Mouse (Mus musculus): ENCODE results near the gene Ccdc170. TPM values are rescaled to one million over a fixed set of nuclear protein-coding genes. Genes with fewer than 3 reads are reported as not detected.
"Not testable (repeated sequence)": the region's sequence is repeated elsewhere in the genome, so short reads cannot be mapped to it uniquely, and the experiment has no call there.

Ccdc170 gene
- not detected in 2 replicates for polyA plus RNA-seq (2015; fragmentation: Nextera tagmentation; extraction: Ambion mirVana)

- H3K4me1 ChIP-seq (ENCODE audit: control insufficient read depth, low read depth, low read length) = no peaks in the 10 kb centered on the region
- no peaks in the 10 kb centered on the region for H3K9me3 ChIP-seq (replicated peaks; ENCODE audit: control insufficient read depth, low read length)
- H3K4me2 ChIP-seq (ENCODE audit: low read depth, low read length) = no peak within 1 kb of the TSS
- ATAC-seq (ENCODE audit: low read depth) = no peak
- no peak within 1 kb of the TSS for H3K9ac ChIP-seq (ENCODE audit: low read depth, low read length)
- H3K36me3 ChIP-seq (ENCODE audit: control insufficient read depth, insufficient read depth) = no peaks in the 10 kb centered on the region
- 56% methylated on average over 11 of the region's 11 CpGs for WGBS (ENCODE audit: insufficient replicate concordance)
- H3K27me3 ChIP-seq (ENCODE audit: control insufficient read depth, insufficient read depth, low read depth, low read length) = no peaks in the 10 kb centered on the region
- H3K27ac ChIP-seq (ENCODE audit: low read length) = no peak within 1 kb of the TSS
- H3K4me3 ChIP-seq (ENCODE audit: low read depth, low read length) = no peak within 1 kb of the TSS
These were observed at the start of gene Ccdc170 for GRCm38 (mm10) chr10:4482355-4482754. Ccdc170 (plus strand) TSS chr10:4482502.

GRCm38 (mm10) chr10:4432996-4433755, 49.1 kb upstream of the Ccdc170 start:
- H3K4me1 ChIP-seq (ENCODE audit: control insufficient read depth, low read depth, low read length) = peaks cover 16% of the 10 kb centered on the region
- H3K36me3 ChIP-seq (ENCODE audit: control insufficient read depth, insufficient read depth) = peaks cover 4% of the 10 kb centered on the region
- H3K27me3 ChIP-seq (ENCODE audit: control insufficient read depth, insufficient read depth, low read depth, low read length) = no peaks in the 10 kb centered on the region
- H3K9ac ChIP-seq (ENCODE audit: low read depth, low read length) = peak overlapping the region; percentile 81
- ATAC-seq (ENCODE audit: low read depth) = no peak
- H3K9me3 ChIP-seq (replicated peaks; ENCODE audit: control insufficient read depth, low read length) = no peaks in the 10 kb centered on the region
- H3K4me2 ChIP-seq (ENCODE audit: low read depth, low read length) = peak overlapping the region; percentile 58
- peak overlapping the region; percentile 93 for H3K27ac ChIP-seq (ENCODE audit: low read length)
- H3K4me3 ChIP-seq (ENCODE audit: low read depth, low read length) = peak overlapping the region; percentile 77
- 6% methylated on average over 19 of the region's 19 CpGs for WGBS (ENCODE audit: insufficient replicate concordance)

GRCm38 (mm10) chr10:4433871-4434270, 48.4 kb upstream of the Ccdc170 start:
- not testable (repeated sequence) for H3K27me3 ChIP-seq (ENCODE audit: control insufficient read depth, insufficient read depth, low read depth, low read length); ATAC-seq (ENCODE audit: low read depth); H3K36me3 ChIP-seq (ENCODE audit: control insufficient read depth, insufficient read depth); H3K9me3 ChIP-seq (replicated peaks; ENCODE audit: control insufficient read depth, low read length); H3K9ac ChIP-seq (ENCODE audit: low read depth, low read length); H3K4me3 ChIP-seq (ENCODE audit: low read depth, low read length); H3K27ac ChIP-seq (ENCODE audit: low read length)
- peak overlapping the region; percentile 58 for H3K4me2 ChIP-seq (ENCODE audit: low read depth, low read length)
- 80% methylated on average over 2 of the region's 2 CpGs for whole genome bisulfite sequencing (ENCODE audit: insufficient replicate concordance)
- peaks cover 16% of the 10 kb centered on the region for H3K4me1 ChIP-seq (ENCODE audit: control insufficient read depth, low read depth, low read length)

- H3K9me3 ChIP-seq (replicated peaks; ENCODE audit: control insufficient read depth, low read length) = no peaks in the 10 kb centered on the region
- WGBS (ENCODE audit: insufficient replicate concordance) = 70% methylated on average over 3 of the region's 3 CpGs
- ATAC-seq (ENCODE audit: low read depth) = no peak
These were observed 46.9 kb upstream of the Ccdc170 start for GRCm38 (mm10) chr10:4435416-4435815.

DNA sequence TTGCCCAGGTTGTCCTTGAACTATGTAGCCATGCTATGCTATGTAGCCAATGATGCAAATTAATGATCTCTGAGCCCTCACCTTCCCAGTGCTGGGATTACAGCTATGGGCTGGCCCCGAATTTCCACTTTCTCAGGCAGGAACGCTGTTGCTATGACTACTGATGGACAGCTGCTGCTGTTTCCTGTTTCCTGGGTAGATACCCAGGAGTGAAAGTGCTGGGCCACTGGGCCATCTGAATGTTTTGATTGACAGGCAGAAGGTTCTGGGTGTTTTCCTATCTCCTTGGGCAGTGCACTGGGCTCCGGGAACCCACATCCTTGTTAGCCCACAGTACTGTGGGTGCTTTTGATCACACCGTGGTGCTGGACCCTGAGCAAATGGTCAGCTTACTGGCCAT, 25.9 kb upstream of the Ccdc170 start:
- H3K4me3 ChIP-seq (ENCODE audit: low read depth, low read length) = no peak overlapping the region
- H3K9me3 ChIP-seq (replicated peaks; ENCODE audit: control insufficient read depth, low read length) = no peaks in the 10 kb centered on the region
- no peaks in the 10 kb centered on the region for H3K4me1 ChIP-seq (ENCODE audit: control insufficient read depth, low read depth, low read length)
- no peak overlapping the region for H3K27ac ChIP-seq (ENCODE audit: low read length)
- no peak overlapping the region for H3K4me2 ChIP-seq (ENCODE audit: low read depth, low read length)
- 0 out of 2 replicates have a peak, but pooled peaks have one; percentile 24 for ATAC-seq (ENCODE audit: low read depth)
- 22% methylated on average over 4 of the region's 4 CpGs for WGBS (ENCODE audit: insufficient replicate concordance)
- H3K36me3 ChIP-seq (ENCODE audit: control insufficient read depth, insufficient read depth) = peaks cover 9% of the 10 kb centered on the region; the same call in 1 of the 2 replicates
- H3K9ac ChIP-seq (ENCODE audit: low read depth, low read length) = no peak overlapping the region
- no peaks in the 10 kb centered on the region for H3K27me3 ChIP-seq (ENCODE audit: control insufficient read depth, insufficient read depth, low read depth, low read length)

More at GRCm38 (mm10) chr10:4435416-4435815, 46.9 kb upstream of the Ccdc170 start:
- H3K27me3 ChIP-seq (ENCODE audit: control insufficient read depth, insufficient read depth, low read depth, low read length) = no peaks in the 10 kb centered on the region
- H3K9ac ChIP-seq (ENCODE audit: low read depth, low read length) = no peak overlapping the region
- no peak overlapping the region for H3K4me3 ChIP-seq (ENCODE audit: low read depth, low read length)
- peaks cover 9% of the 10 kb centered on the region for H3K36me3 ChIP-seq (ENCODE audit: control insufficient read depth, insufficient read depth)
- H3K27ac ChIP-seq (ENCODE audit: low read length) = no peak overlapping the region
- H3K4me1 ChIP-seq (ENCODE audit: control insufficient read depth, low read depth, low read length) = peaks cover 16% of the 10 kb centered on the region
- no peak overlapping the region for H3K4me2 ChIP-seq (ENCODE audit: low read depth, low read length)

DNA sequence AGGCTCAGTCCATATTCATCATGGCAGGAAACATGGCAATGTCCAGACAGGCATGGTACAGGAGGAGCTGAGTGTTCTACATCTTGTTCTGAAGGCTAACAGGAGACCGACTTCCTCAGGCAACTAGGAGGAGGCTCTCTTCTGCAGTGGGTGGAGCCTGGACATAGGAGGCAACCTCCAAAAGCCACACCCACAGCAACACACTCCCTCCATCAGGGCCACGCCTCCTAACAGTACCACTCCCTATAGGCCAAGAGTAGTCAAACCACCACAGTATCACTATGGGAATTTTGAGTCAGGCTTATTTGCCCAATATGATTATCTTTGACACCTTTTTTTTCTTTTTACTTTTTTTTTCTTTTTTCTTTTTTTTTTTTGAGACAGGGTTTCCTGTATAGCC, 22.1 kb upstream of the Ccdc170 start:
- Histone ChIP-seq H3K4me2 (ENCODE audit: low read depth, low read length) (no peak overlapping the region), H3K27ac (ENCODE audit: low read length) (no peak overlapping the region), H3K9me3 (replicated peaks; ENCODE audit: control insufficient read depth, low read length) (no peaks in the 10 kb centered on the region), H3K4me1 (ENCODE audit: control insufficient read depth, low read depth, low read length) (no peaks in the 10 kb centered on the region), H3K9ac (ENCODE audit: low read depth, low read length) (no peak overlapping the region), H3K36me3 (ENCODE audit: control insufficient read depth, insufficient read depth) (0 out of 2 replicates have a peak, but pooled peaks cover under 1% of the 10 kb centered on the region), H3K4me3 (ENCODE audit: low read depth, low read length) (no peak overlapping the region), H3K27me3 (ENCODE audit: control insufficient read depth, insufficient read depth, low read depth, low read length) (no peaks in the 10 kb centered on the region)
- peak; percentile 78 for ATAC-seq (ENCODE audit: low read depth)
- WGBS (ENCODE audit: insufficient replicate concordance) = 70% methylated on average over 2 of the region's 2 CpGs

DNA sequence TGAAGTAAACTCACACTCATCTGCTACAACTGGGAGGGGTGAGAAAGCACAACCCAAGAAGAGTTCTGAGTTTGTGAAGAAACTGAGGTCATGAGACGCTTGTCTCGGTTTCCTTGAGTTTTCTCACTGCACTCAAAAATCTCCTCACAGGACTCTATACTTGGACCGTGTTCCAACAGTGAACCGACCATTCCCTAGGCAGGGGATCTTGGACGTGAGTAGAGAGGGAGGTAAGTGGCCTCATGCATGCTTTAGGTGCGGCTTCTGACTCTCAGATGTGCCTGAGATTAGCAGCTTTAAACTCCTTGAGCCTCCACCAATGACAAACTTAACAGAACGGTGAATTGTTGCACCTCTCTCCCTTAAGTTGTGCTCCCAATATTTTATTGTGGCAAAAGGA, 16.5 kb upstream of the Ccdc170 start:
- Histone ChIP-seq H3K9ac (ENCODE audit: low read depth, low read length) (no peak overlapping the region), H3K9me3 (replicated peaks; ENCODE audit: control insufficient read depth, low read length) (no peaks in the 10 kb centered on the region), H3K27me3 (ENCODE audit: control insufficient read depth, insufficient read depth, low read depth, low read length) (no peaks in the 10 kb centered on the region), H3K27ac (ENCODE audit: low read length) (no peak overlapping the region), H3K4me1 (ENCODE audit: control insufficient read depth, low read depth, low read length) (no peaks in the 10 kb centered on the region), H3K4me3 (ENCODE audit: low read depth, low read length) (no peak overlapping the region), H3K4me2 (ENCODE audit: low read depth, low read length) (no peak overlapping the region), H3K36me3 (ENCODE audit: control insufficient read depth, insufficient read depth) (no peaks in the 10 kb centered on the region)
- WGBS (ENCODE audit: insufficient replicate concordance) = 67% methylated on average over 7 of the region's 7 CpGs
- ATAC-seq (ENCODE audit: low read depth) = no peak

- ATAC-seq (ENCODE audit: low read depth) = no peak
These were observed 12.9 kb upstream of the Ccdc170 start for GRCm38 (mm10) chr10:4469406-4469805.

GRCm38 (mm10) chr10:4473591-4473993, 8.7 kb upstream of the Ccdc170 start:
- WGBS (ENCODE audit: insufficient replicate concordance) = 82% methylated on average over 11 of the region's 11 CpGs
- no peaks in the 10 kb centered on the region for H3K4me1 ChIP-seq (ENCODE audit: control insufficient read depth, low read depth, low read length)
- no peak overlapping the region for H3K4me3 ChIP-seq (ENCODE audit: low read depth, low read length)
- H3K9me3 ChIP-seq (replicated peaks; ENCODE audit: control insufficient read depth, low read length) = no peaks in the 10 kb centered on the region
- H3K27me3 ChIP-seq (ENCODE audit: control insufficient read depth, insufficient read depth, low read depth, low read length) = no peaks in the 10 kb centered on the region
- no peak for ATAC-seq (ENCODE audit: low read depth)
- H3K36me3 ChIP-seq (ENCODE audit: control insufficient read depth, insufficient read depth) = no peaks in the 10 kb centered on the region
- H3K9ac ChIP-seq (ENCODE audit: low read depth, low read length) = no peak overlapping the region
- H3K4me2 ChIP-seq (ENCODE audit: low read depth, low read length) = no peak overlapping the region
- H3K27ac ChIP-seq (ENCODE audit: low read length) = no peak overlapping the region

More at GRCm38 (mm10) chr10:4469406-4469805, 12.9 kb upstream of the Ccdc170 start:
- no peak overlapping the region for H3K9ac ChIP-seq (ENCODE audit: low read depth, low read length)
- H3K27me3 ChIP-seq (ENCODE audit: control insufficient read depth, insufficient read depth, low read depth, low read length) = no peaks in the 10 kb centered on the region
- no peak overlapping the region for H3K4me3 ChIP-seq (ENCODE audit: low read depth, low read length)
- no peaks in the 10 kb centered on the region for H3K36me3 ChIP-seq (ENCODE audit: control insufficient read depth, insufficient read depth)
- no peak overlapping the region for H3K27ac ChIP-seq (ENCODE audit: low read length)
- no peaks in the 10 kb centered on the region for H3K9me3 ChIP-seq (replicated peaks; ENCODE audit: control insufficient read depth, low read length)
- no peak overlapping the region for H3K4me2 ChIP-seq (ENCODE audit: low read depth, low read length)
- 62% methylated on average over 3 of the region's 3 CpGs for WGBS (ENCODE audit: insufficient replicate concordance)
- H3K4me1 ChIP-seq (ENCODE audit: control insufficient read depth, low read depth, low read length) = no peaks in the 10 kb centered on the region
